Mouse (Mus musculus) megakaryocyte-erythroid progenitor cell, adult 5-6 weeks (primary cell): ENCODE measurements around the gene Pkp3. TPM values are rescaled to one million over a fixed set of nuclear protein-coding genes. Genes with fewer than 3 reads are reported as not detected.

ENCODE experiments used
- ATAC-seq: replicated peaks from 2 replicates; pipeline ENCODE4 v1.8.0; 2016; ENCODE audit warnings: mild to moderate bottlenecking, inconsistent platforms; ENCODE audit not compliant: severe bottlenecking, poor library complexity, low FRiP score, low TSS enrichment
- total RNA-seq, 2 experiments: library from RNA; stranded (forward) in 1 of 2; stranded (reverse) in 1 of 2; fragments of 200-1000, 215-1000 nt in 1 of 2; fragments of >200 nt in 1 of 2; fragmentation: Nextera tagmentation in 1 of 2; gene quantifications; 2 replicates each; pipeline ENCODE4 v1.2.3; 2014 to 2017

Pkp3 gene
- total RNA-seq, 2 experiments from 2014 or later = 0.17 TPM; not detected in 1

DNA sequence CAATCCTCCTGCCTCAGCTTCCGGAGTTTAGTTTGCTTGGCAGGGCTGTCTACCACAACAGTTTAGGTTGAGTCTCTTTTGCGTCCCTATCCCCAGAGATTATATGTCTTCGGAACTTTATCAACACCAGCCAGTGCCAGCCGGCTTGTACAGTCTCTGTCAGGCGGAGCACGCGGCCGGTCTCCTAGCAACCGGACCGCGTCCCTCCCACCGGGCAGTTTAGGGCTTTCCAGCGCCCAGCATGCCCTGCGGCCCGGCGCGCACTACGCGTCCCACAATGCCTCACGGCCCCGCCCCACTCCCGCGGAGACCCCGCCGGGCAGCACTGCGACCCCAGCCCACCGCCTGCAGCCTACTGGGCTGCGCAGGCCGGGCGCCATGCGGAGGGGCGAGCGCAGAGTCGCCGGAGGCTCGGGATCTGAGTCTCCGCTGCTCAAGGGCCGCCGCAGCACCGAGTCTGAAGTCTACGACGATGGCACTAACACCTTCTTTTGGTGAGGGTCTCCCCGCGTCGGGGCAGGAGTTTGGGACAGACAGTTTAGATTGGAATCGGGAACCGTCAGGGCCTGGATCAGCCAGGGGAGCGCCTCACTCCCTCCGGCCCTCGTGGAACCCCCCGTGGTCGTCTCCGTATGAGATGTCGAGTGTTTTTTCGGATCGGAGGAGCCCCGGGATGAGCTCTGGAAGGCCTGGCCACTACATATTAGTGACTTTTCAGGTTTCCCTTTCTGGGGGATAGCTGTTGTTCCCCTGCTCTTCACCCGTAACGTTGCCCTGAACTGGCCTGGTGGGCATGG lies 53.2 kb downstream of the Pkp3 start:
- peak; percentile 86 for ATAC-seq

DNA sequence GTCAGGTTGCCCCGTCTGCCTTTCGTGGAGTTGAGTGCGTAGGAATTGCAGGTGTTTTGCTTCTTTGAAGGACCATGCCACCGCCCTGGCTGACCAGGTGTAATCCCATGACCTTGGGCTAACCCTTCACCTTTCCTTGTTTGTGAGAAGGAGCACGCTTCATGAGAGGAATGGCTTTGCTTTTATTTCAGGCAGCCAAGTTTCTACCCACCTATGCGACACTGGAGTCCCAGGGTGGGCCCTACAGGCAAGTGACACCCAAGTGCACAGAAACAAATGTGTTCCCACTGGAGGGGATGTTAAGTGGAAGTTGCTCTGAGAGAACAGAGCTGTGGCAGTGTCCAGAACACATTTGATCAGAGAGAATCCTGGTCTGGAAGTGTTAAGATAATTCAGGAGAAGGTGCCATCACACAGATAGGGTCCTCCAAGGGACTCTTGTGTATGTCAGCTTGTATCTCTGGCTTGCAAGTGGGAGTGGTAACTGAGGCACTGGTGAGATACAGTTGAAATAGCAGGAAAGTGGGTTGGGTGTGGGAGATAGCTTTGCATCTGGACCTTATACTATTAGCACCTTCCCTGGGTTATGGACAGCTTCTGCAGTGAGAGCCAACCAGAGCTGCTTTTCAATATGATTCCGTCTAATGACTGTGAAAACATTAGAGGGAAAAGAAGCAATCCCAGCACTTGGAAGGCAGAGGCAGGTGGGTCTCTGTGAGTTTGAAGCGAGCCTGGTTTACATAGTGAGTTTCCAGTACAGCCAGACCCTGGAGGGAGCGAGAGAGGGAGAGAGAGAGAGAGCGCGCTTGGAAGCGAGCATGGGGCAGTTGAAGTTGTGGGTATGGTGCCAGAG lies 54.1 kb downstream of the Pkp3 start:
- ATAC-seq = peak; percentile 90

Other genes with a start within 250 kb of the Pkp3 start
Only the 30 nearest of the 34 such genes appear.
- not detected in 2 replicates for gene Odf3, start 230.4 kb upstream of the Pkp3 start, total RNA-seq (2014; fragmentation: Nextera tagmentation)
- gene Odf3, start 230.4 kb upstream of the Pkp3 start, total RNA-seq (2017) = not detected in 2 replicates
- gene Gm45785, start 221.9 kb upstream of the Pkp3 start, total RNA-seq (2014; fragmentation: Nextera tagmentation) = not detected in 2 replicates
- gene Gm45785, start 221.9 kb upstream of the Pkp3 start, total RNA-seq (2017) = 3.0 TPM in 1 of 2 replicates, not detected in the other
- gene Ric8a, start 221.3 kb upstream of the Pkp3 start, total RNA-seq (2014; fragmentation: Nextera tagmentation) = 30.0 and 44.3 TPM in 2 replicates
- gene Ric8a, start 221.3 kb upstream of the Pkp3 start, total RNA-seq (2017) = 19.2 and 27.5 TPM in 2 replicates
- 12.9 and 14.5 TPM in 2 replicates for gene Bet1l, start 220.6 kb upstream of the Pkp3 start, total RNA-seq (2014; fragmentation: Nextera tagmentation)
- 12.8 and 16.1 TPM in 2 replicates for gene Bet1l, start 220.6 kb upstream of the Pkp3 start, total RNA-seq (2017)
- gene Psmd13, start 196.2 kb upstream of the Pkp3 start, total RNA-seq (2014; fragmentation: Nextera tagmentation) = 86.3 and 118 TPM in 2 replicates
- gene Psmd13, start 196.2 kb upstream of the Pkp3 start, total RNA-seq (2017) = 169 and 203 TPM in 2 replicates
- gene Sirt3, start 195.9 kb upstream of the Pkp3 start, total RNA-seq (2014; fragmentation: Nextera tagmentation) = 27.7 and 32.4 TPM in 2 replicates
- 18.2 and 23.4 TPM in 2 replicates for gene Sirt3, start 195.9 kb upstream of the Pkp3 start, total RNA-seq (2017)
- not detected in 2 replicates for gene Cox8b, start 177.8 kb upstream of the Pkp3 start, total RNA-seq (2014; fragmentation: Nextera tagmentation)
- not detected in 2 replicates for gene Cox8b, start 177.8 kb upstream of the Pkp3 start, total RNA-seq (2017)
- gene Nlrp6, start 157.3 kb upstream of the Pkp3 start, total RNA-seq (2014; fragmentation: Nextera tagmentation) = 0.52 TPM in 1 of 2 replicates, not detected in the other
- not detected in 2 replicates for gene Nlrp6, start 157.3 kb upstream of the Pkp3 start, total RNA-seq (2017)
- gene Pgghg, start 136.8 kb upstream of the Pkp3 start, total RNA-seq (2014; fragmentation: Nextera tagmentation) = 12.2 and 18.7 TPM in 2 replicates
- 6.1 and 7.2 TPM in 2 replicates for gene Pgghg, start 136.8 kb upstream of the Pkp3 start, total RNA-seq (2017)
- 0.55 TPM in 1 of 2 replicates, not detected in the other for gene Ifitm5, start 127.9 kb upstream of the Pkp3 start, total RNA-seq (2014; fragmentation: Nextera tagmentation)
- 2.4 TPM in 1 of 2 replicates, not detected in the other for gene Ifitm5, start 127.9 kb upstream of the Pkp3 start, total RNA-seq (2017)
- gene Gm45717, start 122.3 kb upstream of the Pkp3 start, total RNA-seq (2014; fragmentation: Nextera tagmentation) = not detected in 2 replicates
- gene Gm45717, start 122.3 kb upstream of the Pkp3 start, total RNA-seq (2017) = not detected in 2 replicates
- 285 and 292 TPM in 2 replicates for gene Ifitm2, start 122.2 kb upstream of the Pkp3 start, total RNA-seq (2014; fragmentation: Nextera tagmentation)
- 265 and 278 TPM in 2 replicates for gene Ifitm2, start 122.2 kb upstream of the Pkp3 start, total RNA-seq (2017)
- 37.2 and 54.3 TPM in 2 replicates for gene Ifitm1, start 111.0 kb upstream of the Pkp3 start, total RNA-seq (2014; fragmentation: Nextera tagmentation)
- gene Ifitm1, start 111.0 kb upstream of the Pkp3 start, total RNA-seq (2017) = 20.9 and 50.8 TPM in 2 replicates
- gene Ifitm3, start 67.4 kb upstream of the Pkp3 start, total RNA-seq (2014; fragmentation: Nextera tagmentation) = 53.9 and 67.3 TPM in 2 replicates
- 54.1 and 55.3 TPM in 2 replicates for gene Ifitm3, start 67.4 kb upstream of the Pkp3 start, total RNA-seq (2017)
- not detected in 2 replicates for gene Ifitm6, start 60.3 kb upstream of the Pkp3 start, total RNA-seq (2014; fragmentation: Nextera tagmentation)
- gene Ifitm6, start 60.3 kb upstream of the Pkp3 start, total RNA-seq (2017) = 25.3 TPM in 1 of 2 replicates, not detected in the other
- gene Gm17387, start 49.1 kb upstream of the Pkp3 start, total RNA-seq (2014; fragmentation: Nextera tagmentation) = not detected in 2 replicates
- gene Gm17387, start 49.1 kb upstream of the Pkp3 start, total RNA-seq (2017) = not detected in 2 replicates
- 0.20 and 0.70 TPM in 2 replicates for gene B4galnt4, start 17.1 kb upstream of the Pkp3 start, total RNA-seq (2014; fragmentation: Nextera tagmentation)
- gene B4galnt4, start 17.1 kb upstream of the Pkp3 start, total RNA-seq (2017) = not detected in 2 replicates
- 14.0 and 24.8 TPM in 2 replicates for gene Sigirr, start 22.4 kb downstream of the Pkp3 start, total RNA-seq (2014; fragmentation: Nextera tagmentation)
- 7.1 and 13.0 TPM in 2 replicates for gene Sigirr, start 22.4 kb downstream of the Pkp3 start, total RNA-seq (2017)
- gene Ano9, start 39.6 kb downstream of the Pkp3 start, total RNA-seq (2014; fragmentation: Nextera tagmentation) = not detected in 2 replicates
- not detected in 2 replicates for gene Ano9, start 39.6 kb downstream of the Pkp3 start, total RNA-seq (2017)
- 59.0 and 64.0 TPM in 2 replicates for gene Ptdss2, start 44.2 kb downstream of the Pkp3 start, total RNA-seq (2014; fragmentation: Nextera tagmentation)
- 14.0 and 21.1 TPM in 2 replicates for gene Ptdss2, start 44.2 kb downstream of the Pkp3 start, total RNA-seq (2017)
- gene Rnh1, start 94.6 kb downstream of the Pkp3 start, total RNA-seq (2014; fragmentation: Nextera tagmentation) = 43.7 and 54.2 TPM in 2 replicates
- 20.7 and 30.4 TPM in 2 replicates for gene Rnh1, start 94.6 kb downstream of the Pkp3 start, total RNA-seq (2017)
- 73.1 and 108 TPM in 2 replicates for gene Hras, start 115.8 kb downstream of the Pkp3 start, total RNA-seq (2014; fragmentation: Nextera tagmentation)
- 30.1 and 48.6 TPM in 2 replicates for gene Hras, start 115.8 kb downstream of the Pkp3 start, total RNA-seq (2017)
- 4.3 and 6.1 TPM in 2 replicates for gene Lrrc56, start 115.9 kb downstream of the Pkp3 start, total RNA-seq (2014; fragmentation: Nextera tagmentation)
- gene Lrrc56, start 115.9 kb downstream of the Pkp3 start, total RNA-seq (2017) = 0.28 and 0.88 TPM in 2 replicates
- not detected in 2 replicates for gene Lmntd2, start 135.9 kb downstream of the Pkp3 start, total RNA-seq (2014; fragmentation: Nextera tagmentation)
- gene Lmntd2, start 135.9 kb downstream of the Pkp3 start, total RNA-seq (2017) = not detected in 2 replicates
- 3.1 and 6.4 TPM in 2 replicates for gene Rassf7, start 137.6 kb downstream of the Pkp3 start, total RNA-seq (2014; fragmentation: Nextera tagmentation)
- gene Rassf7, start 137.6 kb downstream of the Pkp3 start, total RNA-seq (2017) = 3.4 and 4.6 TPM in 2 replicates
- 114 and 119 TPM in 2 replicates for gene Phrf1, start 150.6 kb downstream of the Pkp3 start, total RNA-seq (2014; fragmentation: Nextera tagmentation)
- gene Phrf1, start 150.6 kb downstream of the Pkp3 start, total RNA-seq (2017) = 53.9 and 79.3 TPM in 2 replicates
- 6.4 and 27.5 TPM in 2 replicates for gene Irf7, start 188.3 kb downstream of the Pkp3 start, total RNA-seq (2014; fragmentation: Nextera tagmentation)
- 9.7 and 9.9 TPM in 2 replicates for gene Irf7, start 188.3 kb downstream of the Pkp3 start, total RNA-seq (2017)
- gene Cdhr5, start 198.6 kb downstream of the Pkp3 start, total RNA-seq (2014; fragmentation: Nextera tagmentation) = not detected in 2 replicates
- not detected in 2 replicates for gene Cdhr5, start 198.6 kb downstream of the Pkp3 start, total RNA-seq (2017)
- gene Sct, start 200.9 kb downstream of the Pkp3 start, total RNA-seq (2014; fragmentation: Nextera tagmentation) = not detected in 2 replicates
- not detected in 2 replicates for gene Sct, start 200.9 kb downstream of the Pkp3 start, total RNA-seq (2017)
- gene Drd4, start 213.8 kb downstream of the Pkp3 start, total RNA-seq (2014; fragmentation: Nextera tagmentation) = not detected in 2 replicates
- not detected in 2 replicates for gene Drd4, start 213.8 kb downstream of the Pkp3 start, total RNA-seq (2017)